Comparison of ENCODE assay signal across 7 mouse cellular contexts in the genomic region with DNA sequence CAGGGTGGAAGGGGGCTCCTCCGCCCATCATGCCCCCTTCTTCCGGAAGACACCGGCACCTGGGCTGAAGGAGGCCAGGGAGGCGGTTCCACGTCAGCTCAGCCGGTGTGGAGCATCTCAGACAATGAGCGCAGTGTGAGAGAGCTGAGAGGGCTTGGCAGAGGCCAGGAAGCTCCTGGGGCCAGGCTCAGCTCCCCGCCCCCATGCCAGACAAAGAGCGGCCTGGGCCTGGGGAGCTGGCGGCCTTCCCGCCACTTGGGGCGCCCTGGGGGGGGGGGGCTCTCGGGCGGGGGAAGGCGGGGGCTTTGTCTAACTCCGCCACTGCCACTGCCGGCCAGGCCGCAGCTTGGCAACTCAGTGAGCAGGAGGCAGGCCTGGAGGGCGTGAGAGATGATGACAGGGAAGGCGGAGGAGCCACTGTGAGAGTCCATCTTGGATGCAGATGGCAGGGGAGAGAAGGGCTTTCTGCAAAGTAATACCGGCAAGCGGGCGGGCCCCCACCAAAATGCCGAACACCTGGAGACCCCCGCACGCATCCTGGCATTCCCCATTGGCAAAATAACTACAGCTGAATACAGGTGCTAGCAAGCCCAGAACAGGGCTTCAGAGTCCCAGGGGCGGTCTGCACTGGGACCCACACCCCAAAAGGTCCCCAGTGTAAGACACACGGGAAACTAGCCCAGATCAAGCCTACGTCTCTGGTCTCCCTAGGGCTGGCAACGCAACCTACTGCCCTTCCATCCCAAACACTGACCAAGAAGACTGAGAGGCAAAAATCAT. TPM values are rescaled to one million over a fixed set of nuclear protein-coding genes. Genes with fewer than 3 reads are reported as not detected.
DNase-seq lines count a peak whose midpoint lies in the region; ATAC-seq and TF ChIP-seq lines count a peak whose summit lies in the region.

No protein-coding gene starts in this region.

- H3K27me3 ChIP-seq in embryonic facial prominence, embryonic 10.5 days (replicated peaks; ENCODE audit: low read depth, poor library complexity, severe bottlenecking) = no peaks in the 10 kb centered on the region
- H3K27me3 ChIP-seq in intestine, postnatal 0 days (replicated peaks; ENCODE audit: control insufficient read depth, insufficient read depth, low read length) = no peaks in the 10 kb centered on the region
- H3K27me3 ChIP-seq in limb, embryonic 12.5 days = no peaks in the 10 kb centered on the region
- H3K27me3 ChIP-seq in midbrain, embryonic 14.5 days (ENCODE audit: control insufficient read depth, insufficient read depth, low read length) = no peaks in the 10 kb centered on the region

- DNase-seq in adrenal gland, postnatal 10 days = peak; percentile 88
- peak; percentile 97 for DNase-seq in embryonic facial prominence, embryonic 10.5 days (ENCODE audit: low spot score)
- peak; percentile 99 for DNase-seq in heart, adult 11 months
- peak; percentile 93 for DNase-seq in midbrain, embryonic 14.5 days
- DNase-seq in spleen, adult 18-20 months = peak; percentile 29 to 47

- peak overlapping the region; percentile 93 for H3K4me2 ChIP-seq in intestine, postnatal 0 days (replicated peaks; ENCODE audit: low read depth)
- H3K4me2 ChIP-seq in limb, embryonic 12.5 days = peak overlapping the region; percentile 94
- peak overlapping the region; percentile 87 for H3K4me2 ChIP-seq in midbrain, embryonic 14.5 days (ENCODE audit: low read length)

- peak overlapping the region; percentile 96 for H3K4me3 ChIP-seq in embryonic facial prominence, embryonic 10.5 days
- peak overlapping the region; percentile 96 for H3K4me3 ChIP-seq in intestine, postnatal 0 days (ENCODE audit: low read depth, low read length)
- H3K4me3 ChIP-seq in limb, embryonic 12.5 days (replicated peaks) = peak overlapping the region; percentile 98
- peak overlapping the region; percentile 90 for H3K4me3 ChIP-seq in midbrain, embryonic 14.5 days (replicated peaks; ENCODE audit: low read depth, low read length)

- H3K27ac ChIP-seq in embryonic facial prominence, embryonic 10.5 days (replicated peaks) = peak overlapping the region; percentile 100
- H3K27ac ChIP-seq in intestine, postnatal 0 days (ENCODE audit: low read depth, low read length) = peak overlapping the region; percentile 95
- peak overlapping the region; percentile 99 for H3K27ac ChIP-seq in limb, embryonic 12.5 days
- H3K27ac ChIP-seq in midbrain, embryonic 14.5 days (replicated peaks; ENCODE audit: low read depth, low read length) = peak overlapping the region; percentile 97

- under 1% methylated on average over 30 of the region's 30 CpGs for WGBS in embryonic facial prominence, embryonic 10.5 days
- WGBS in intestine, postnatal 0 days = under 1% methylated on average over 29 of the region's 30 CpGs
- under 1% methylated on average over 23 of the region's 30 CpGs for WGBS in limb, embryonic 12.5 days
- WGBS in midbrain, embryonic 14.5 days = under 1% methylated on average over 30 of the region's 30 CpGs

- H3K9me3 ChIP-seq in embryonic facial prominence, embryonic 10.5 days = no peaks in the 10 kb centered on the region
- no peaks in the 10 kb centered on the region for H3K9me3 ChIP-seq in intestine, postnatal 0 days (ENCODE audit: control insufficient read depth)
- H3K9me3 ChIP-seq in limb, embryonic 12.5 days = no peaks in the 10 kb centered on the region
- no peaks in the 10 kb centered on the region for H3K9me3 ChIP-seq in midbrain, embryonic 14.5 days (ENCODE audit: control insufficient read depth, low read length)

- peaks cover 33% of the 10 kb centered on the region for H3K4me1 ChIP-seq in embryonic facial prominence, embryonic 10.5 days
- H3K4me1 ChIP-seq in intestine, postnatal 0 days (replicated peaks; ENCODE audit: control insufficient read depth, insufficient read depth, low read length) = peaks cover 8% of the 10 kb centered on the region; the same call in 1 of the 2 replicates
- H3K4me1 ChIP-seq in limb, embryonic 12.5 days (replicated peaks) = peaks cover 21% of the 10 kb centered on the region
- peaks cover 21% of the 10 kb centered on the region for H3K4me1 ChIP-seq in midbrain, embryonic 14.5 days (ENCODE audit: control insufficient read depth, insufficient read depth, low read length)

- TF ChIP-seq CTCF in intestine, postnatal 0 days (IDR thresholded peaks at IDR 0.05; ENCODE audit: low read depth) = peak; percentile 34

- peaks cover 49% of the 10 kb centered on the region for H3K36me3 ChIP-seq in embryonic facial prominence, embryonic 10.5 days (replicated peaks)
- H3K36me3 ChIP-seq in intestine, postnatal 0 days (ENCODE audit: control insufficient read depth, insufficient read depth) = peaks cover 18% of the 10 kb centered on the region; the same call in 1 of the 2 replicates
- H3K36me3 ChIP-seq in limb, embryonic 12.5 days = peaks cover 35% of the 10 kb centered on the region
- peaks cover 24% of the 10 kb centered on the region for H3K36me3 ChIP-seq in midbrain, embryonic 14.5 days (ENCODE audit: control insufficient read depth, insufficient read depth, low read length)

- H3K9ac ChIP-seq in intestine, postnatal 0 days (ENCODE audit: low read depth, low read length) = peak overlapping the region; percentile 98
- peak overlapping the region; percentile 100 for H3K9ac ChIP-seq in limb, embryonic 12.5 days (replicated peaks)
- H3K9ac ChIP-seq in midbrain, embryonic 14.5 days (replicated peaks; ENCODE audit: low read length) = peak overlapping the region; percentile 97

- peak; percentile 83 for ATAC-seq in intestine, postnatal 0 days
- peak; percentile 85 for ATAC-seq in limb, embryonic 12.5 days (ENCODE audit: insufficient number of reproducible peaks, insufficient read depth, low FRiP score, low TSS enrichment, low read depth)
- ATAC-seq in midbrain, embryonic 14.5 days (ENCODE audit: low FRiP score, low TSS enrichment) = peak; percentile 89

RNA-seq across cellular contexts. Expression of a gene that starts 10.6 kb away (rescaled TPM):
- 100 to 1,000 TPM; 152 to 162 TPM for total RNA-seq in adrenal gland, postnatal 10 days (2021)
- polyA plus RNA-seq in embryonic facial prominence, embryonic 10.5 days (2016; fragmentation: Nextera tagmentation; extraction: Ambion mirVana) = 72.0 and 78.0 TPM in 2 replicates
- 43.3 and 53.6 TPM in 2 replicates for polyA plus RNA-seq in intestine, postnatal 0 days (2015; fragmentation: Nextera tagmentation; extraction: Ambion mirVana)
- polyA plus RNA-seq in limb, embryonic 12.5 days (2016; fragmentation: Nextera tagmentation; extraction: Ambion mirVana) = 68.4 and 218 TPM in 2 replicates
- polyA plus RNA-seq in midbrain, embryonic 14.5 days (2014; fragmentation: Nextera tagmentation; extraction: Ambion mirVana) = 72.3 and 76.7 TPM in 2 replicates

RNA-seq across cellular contexts. Expression of a gene that starts 24.4 kb away (rescaled TPM):
- total RNA-seq in adrenal gland, postnatal 10 days (2021) = 10 to 100 TPM; 11.9 to 15.0 TPM
- polyA plus RNA-seq in embryonic facial prominence, embryonic 10.5 days (2016; fragmentation: Nextera tagmentation; extraction: Ambion mirVana) = 20.9 and 25.2 TPM in 2 replicates
- polyA plus RNA-seq in intestine, postnatal 0 days (2015; fragmentation: Nextera tagmentation; extraction: Ambion mirVana) = 5.0 TPM in 2 replicates
- polyA plus RNA-seq in limb, embryonic 12.5 days (2016; fragmentation: Nextera tagmentation; extraction: Ambion mirVana) = 15.8 and 17.2 TPM in 2 replicates
- 9.1 and 10.6 TPM in 2 replicates for polyA plus RNA-seq in midbrain, embryonic 14.5 days (2014; fragmentation: Nextera tagmentation; extraction: Ambion mirVana)

RNA-seq across cellular contexts. Expression of a gene that starts 24.6 kb away (rescaled TPM):
- total RNA-seq in adrenal gland, postnatal 10 days (2021) = 10 to 100 TPM in 1 of 2 experiments, 1 to 10 TPM in 1; 6.1 to 10.1 TPM
- 19.0 and 21.2 TPM in 2 replicates for polyA plus RNA-seq in embryonic facial prominence, embryonic 10.5 days (2016; fragmentation: Nextera tagmentation; extraction: Ambion mirVana)
- polyA plus RNA-seq in intestine, postnatal 0 days (2015; fragmentation: Nextera tagmentation; extraction: Ambion mirVana) = 2.5 and 2.6 TPM in 2 replicates
- polyA plus RNA-seq in limb, embryonic 12.5 days (2016; fragmentation: Nextera tagmentation; extraction: Ambion mirVana) = 18.8 and 19.7 TPM in 2 replicates
- 11.7 and 16.8 TPM in 2 replicates for polyA plus RNA-seq in midbrain, embryonic 14.5 days (2014; fragmentation: Nextera tagmentation; extraction: Ambion mirVana)

Comparison
In these comparisons a context has a peak if more than half of its experiments do, and no peak if none do; other contexts are left out.
1. Peak in every context shown above with its lines: DNase-seq, ATAC-seq, H3K4me3 ChIP-seq and H3K27ac ChIP-seq.
2. DNase-seq: peak in every context shown above with its lines; median percentile 99 in heart, adult 11 months; 97 in embryonic facial prominence, embryonic 10.5 days; 93 in midbrain, embryonic 14.5 days; 88 in adrenal gland, postnatal 10 days; 38 in spleen, adult 18-20 months.